Mouse (Mus musculus): Measurements from ENCODE around the gene Tmigd3. TPM values are rescaled to one million over a fixed set of nuclear protein-coding genes. Genes with fewer than 3 reads are reported as not detected.

The Tmigd3 gene
- 2.9 TPM for polyA plus RNA-seq (2015; fragmentation: Illumina TruSeq; extraction: RNeasy Lipid Tissue Mini Kit (QIAGEN cat#74804); ENCODE audit: insufficient read depth, low read depth, low replicate concordance)

DNA sequence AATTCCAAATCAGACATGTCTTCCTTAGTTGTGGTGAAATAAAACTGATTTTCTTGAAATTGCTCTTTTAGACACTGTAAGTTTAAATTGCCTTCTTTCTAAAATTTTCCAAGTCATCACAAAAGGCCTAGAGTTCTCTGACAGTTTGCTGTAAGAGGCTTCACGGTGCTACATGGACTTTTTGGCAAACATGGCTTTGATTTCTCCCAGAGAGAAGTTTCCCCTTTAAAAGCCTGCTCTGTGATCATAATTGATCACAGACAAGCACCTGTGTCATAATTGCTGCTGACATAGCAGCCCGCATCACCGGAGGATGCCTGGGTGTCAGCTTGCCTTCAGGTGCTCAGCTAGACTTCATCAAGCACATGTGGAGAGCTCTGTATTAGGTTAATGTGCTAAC is at the start of gene Tmigd3, which contains the start of gene Adora3:
Gene Tmigd3 (plus strand): TSS at position 346 of the 400 bp plus-strand sequence.
Gene Adora3 (plus strand): TSS at position 301 of the 400 bp plus-strand sequence.

DNA sequence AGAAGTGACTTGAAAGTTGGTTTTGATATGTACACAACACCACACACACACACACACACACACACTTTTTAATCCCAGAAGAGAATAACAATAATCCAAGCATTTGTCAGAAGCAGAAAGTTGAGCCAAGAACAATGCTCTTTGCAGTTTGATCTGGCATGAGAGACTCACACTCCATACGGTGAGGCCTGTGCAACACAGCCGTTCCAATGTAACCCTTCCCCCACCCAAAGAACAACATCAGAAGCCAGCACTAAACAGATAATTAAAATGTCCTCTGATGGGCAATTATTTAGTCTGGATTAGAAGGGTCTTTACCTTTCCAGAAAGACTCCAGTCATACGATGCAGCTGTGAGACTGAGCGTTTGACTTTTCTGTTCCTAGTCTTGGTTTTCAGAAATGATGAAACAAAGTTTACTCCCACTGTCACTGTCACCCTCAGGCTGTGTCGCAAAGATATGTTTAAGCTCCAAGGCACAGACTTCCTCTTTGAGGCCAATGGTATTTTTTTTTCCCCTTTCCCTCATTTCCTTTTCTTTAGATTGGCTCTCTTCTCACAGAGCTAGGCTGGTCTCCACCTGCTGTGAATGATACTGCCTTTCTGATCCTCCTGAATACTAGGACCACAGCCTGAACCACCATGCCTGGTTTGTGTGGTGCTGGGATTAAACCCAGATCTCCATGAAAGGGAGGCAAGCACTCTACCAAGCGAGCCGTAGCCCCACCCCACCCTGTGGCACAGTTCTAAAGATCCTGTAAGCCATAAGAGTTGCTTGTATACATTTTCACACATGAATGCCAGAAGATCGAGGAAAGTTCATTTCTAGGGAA is 61.8 kb downstream of the Tmigd3 start, which contains the start of gene I830077J02Rik:
Gene I830077J02Rik (minus strand): TSS at position 425 of the 832 bp plus-strand sequence.

DNA sequence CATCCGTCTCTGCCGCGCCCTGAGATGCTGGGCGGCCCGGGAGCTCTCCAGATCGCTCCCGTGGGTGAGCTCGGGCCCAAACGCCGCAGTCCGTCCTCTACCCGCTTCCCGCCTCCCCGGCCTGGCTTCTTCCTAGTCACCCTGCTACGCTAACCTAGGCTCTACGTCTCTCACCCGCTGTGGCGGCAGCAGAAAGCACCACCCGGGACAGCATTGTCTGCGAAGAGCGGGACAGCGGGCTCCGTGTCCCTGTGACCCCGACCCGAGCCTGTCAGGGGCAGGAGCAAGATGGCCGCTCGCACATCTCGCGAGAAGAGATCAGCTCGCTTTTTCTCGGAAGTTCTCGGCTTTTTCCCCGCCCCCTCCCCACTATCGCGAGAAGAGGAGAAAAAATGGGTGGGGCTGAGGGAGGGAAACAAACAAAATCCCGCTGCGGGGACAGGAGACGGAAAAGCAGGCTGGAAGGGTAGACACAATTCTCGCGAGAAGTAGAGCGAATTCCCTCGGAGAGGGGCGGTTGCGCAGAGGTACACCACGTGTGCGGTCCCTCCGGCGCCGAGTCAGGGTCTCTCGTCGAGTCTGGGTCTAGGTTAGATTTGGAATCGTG is 88.4 kb downstream of the Tmigd3 start, which contains the start of gene Wdr77:
Gene Wdr77 (plus strand): TSS at position 396 of the 607 bp plus-strand sequence.

DNA sequence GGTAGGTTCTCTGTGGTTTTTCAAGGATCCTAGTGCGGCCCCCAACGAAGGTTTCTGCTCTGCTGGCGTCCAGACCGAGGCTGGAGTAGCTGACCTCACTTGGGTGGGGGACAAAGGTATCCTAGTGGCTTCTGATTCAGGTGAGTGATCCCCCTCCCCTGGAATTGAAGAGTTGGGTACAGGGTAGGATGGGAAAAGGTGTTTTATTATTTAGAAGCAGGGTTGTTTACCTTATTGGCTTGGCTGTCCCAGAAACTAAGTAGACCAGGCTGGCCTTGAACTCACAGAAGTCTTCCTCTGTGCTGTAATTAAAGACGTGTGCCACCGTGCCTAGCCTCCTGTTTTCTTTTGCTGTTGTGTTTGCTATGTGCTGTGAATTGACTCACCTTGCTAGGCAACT is 89.3 kb downstream of the Tmigd3 start, which contains the start of gene Atp5f1:
Gene Atp5f1 (minus strand): TSS at position 101 of the 400 bp plus-strand sequence.

DNA sequence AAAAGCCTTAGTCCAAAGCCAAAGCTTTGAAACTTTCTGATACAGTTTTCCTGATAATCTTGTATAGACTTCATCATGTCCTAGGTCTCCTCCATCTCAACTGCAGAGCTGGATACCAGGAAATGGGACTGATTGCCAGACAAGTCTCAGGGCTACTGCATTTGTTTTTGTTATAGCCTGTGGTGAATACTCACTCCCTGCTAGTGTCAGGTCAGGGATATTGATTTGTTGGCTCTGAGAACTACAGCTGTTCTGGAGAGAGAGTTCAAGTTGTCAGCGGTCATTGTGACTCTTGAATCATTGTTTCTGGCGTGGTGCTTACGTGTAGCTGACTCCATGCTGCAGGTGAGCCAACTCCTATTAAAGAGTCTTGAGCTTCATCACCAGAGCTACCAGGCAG is 102.7 kb downstream of the Tmigd3 start, which contains the start of gene Ovgp1:
Gene Ovgp1 (plus strand): TSS at position 301 of the 400 bp plus-strand sequence.

Other genes with a start within 250 kb of the Tmigd3 start
- gene Ddx20, start 183.3 kb upstream of the Tmigd3 start, polyA plus RNA-seq (2015; fragmentation: Illumina TruSeq; extraction: RNeasy Lipid Tissue Mini Kit (QIAGEN cat#74804); ENCODE audit: insufficient read depth, low read depth, low replicate concordance): 5.4 TPM
- gene Inka2, start 166.3 kb upstream of the Tmigd3 start, polyA plus RNA-seq (2015; fragmentation: Illumina TruSeq; extraction: RNeasy Lipid Tissue Mini Kit (QIAGEN cat#74804); ENCODE audit: insufficient read depth, low read depth, low replicate concordance): 1.7 TPM
- gene Rap1a, start 69.6 kb upstream of the Tmigd3 start, polyA plus RNA-seq (2015; fragmentation: Illumina TruSeq; extraction: RNeasy Lipid Tissue Mini Kit (QIAGEN cat#74804); ENCODE audit: insufficient read depth, low read depth, low replicate concordance): 14.6 TPM
- gene Adora3, start within 50 bp of the Tmigd3 start, polyA plus RNA-seq (2015; fragmentation: Illumina TruSeq; extraction: RNeasy Lipid Tissue Mini Kit (QIAGEN cat#74804); ENCODE audit: insufficient read depth, low read depth, low replicate concordance): not detected
- gene I830077J02Rik, start 61.8 kb downstream of the Tmigd3 start, polyA plus RNA-seq (2015; fragmentation: Illumina TruSeq; extraction: RNeasy Lipid Tissue Mini Kit (QIAGEN cat#74804); ENCODE audit: insufficient read depth, low read depth, low replicate concordance): not detected
- 7.1 TPM for gene Wdr77, start 88.5 kb downstream of the Tmigd3 start, polyA plus RNA-seq (2015; fragmentation: Illumina TruSeq; extraction: RNeasy Lipid Tissue Mini Kit (QIAGEN cat#74804); ENCODE audit: insufficient read depth, low read depth, low replicate concordance)
- gene Atp5f1, start 89.2 kb downstream of the Tmigd3 start, polyA plus RNA-seq (2015; fragmentation: Illumina TruSeq; extraction: RNeasy Lipid Tissue Mini Kit (QIAGEN cat#74804); ENCODE audit: insufficient read depth, low read depth, low replicate concordance): 41.3 TPM
- gene Ovgp1, start 102.8 kb downstream of the Tmigd3 start, polyA plus RNA-seq (2015; fragmentation: Illumina TruSeq; extraction: RNeasy Lipid Tissue Mini Kit (QIAGEN cat#74804); ENCODE audit: insufficient read depth, low read depth, low replicate concordance): 1.5 TPM
- gene Pifo, start 143.7 kb downstream of the Tmigd3 start, polyA plus RNA-seq (2015; fragmentation: Illumina TruSeq; extraction: RNeasy Lipid Tissue Mini Kit (QIAGEN cat#74804); ENCODE audit: insufficient read depth, low read depth, low replicate concordance): not detected
- not detected for gene Chil5, start 161.9 kb downstream of the Tmigd3 start, polyA plus RNA-seq (2015; fragmentation: Illumina TruSeq; extraction: RNeasy Lipid Tissue Mini Kit (QIAGEN cat#74804); ENCODE audit: insufficient read depth, low read depth, low replicate concordance)
- not detected for gene Chia1, start 242.3 kb downstream of the Tmigd3 start, polyA plus RNA-seq (2015; fragmentation: Illumina TruSeq; extraction: RNeasy Lipid Tissue Mini Kit (QIAGEN cat#74804); ENCODE audit: insufficient read depth, low read depth, low replicate concordance)